Mouse (Mus musculus): ENCODE data around the gene Slc37a3.

DNA sequence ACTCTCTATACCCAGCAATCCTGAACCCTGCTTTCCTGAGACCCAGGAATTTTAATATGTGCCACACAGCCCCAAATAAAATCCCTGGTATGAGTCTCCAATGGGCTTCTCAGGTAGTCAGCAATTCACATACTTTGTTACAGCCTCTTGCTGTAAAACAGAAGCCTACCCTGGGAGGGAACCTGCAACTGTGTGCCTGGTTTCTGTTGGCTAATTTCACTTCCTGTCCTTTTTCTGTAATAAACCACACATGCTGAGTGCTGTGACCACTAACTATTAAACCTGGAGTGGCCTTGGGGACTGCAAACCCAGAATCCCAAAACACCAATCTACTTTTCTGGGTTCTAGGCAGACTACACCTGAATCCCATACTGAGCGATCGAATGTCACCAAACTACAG, 14.8 kb downstream of the Slc37a3 start:
- no peak for TF ChIP-seq CTCF (IDR thresholded peaks at IDR 0.05; ENCODE audit: control insufficient read depth, insufficient read depth, low read length)
- no peak for TF ChIP-seq POLR2A (IDR thresholded peaks at IDR 0.05; ENCODE audit: borderline replicate concordance, control insufficient read depth, low read depth, low read length)
